Mouse (Mus musculus) heart, embryonic 11.5 days (tissue): ENCODE data around the gene Rrp1. TPM values are rescaled to one million over a fixed set of nuclear protein-coding genes. Genes with fewer than 3 reads are reported as not detected.

Source experiments
- ATAC-seq: fragments of 200-750 bp; cut with Nextera tagmentation; replicated peaks from 2 replicates; pipeline ENCODE4 v1.8.0; 2017; ENCODE audit warnings: moderate library complexity; ENCODE audit not compliant: insufficient number of reproducible peaks, low FRiP score, low TSS enrichment
- H3K27ac ChIP-seq: fragments of 300-500 bp; sonication (generic); 2 replicates; pipeline ENCODE4 v1.5.1; 2014; ENCODE audit warnings: mild to moderate bottlenecking, low read depth, low read length
- H3K27me3 ChIP-seq: fragments of 300-500 bp; sonication (generic); 2 replicates; pipeline ENCODE4 v1.6.1; 2014; ENCODE audit warnings: mild to moderate bottlenecking, low read length, mixed read lengths; ENCODE audit not compliant: control insufficient read depth, insufficient read depth
- H3K36me3 ChIP-seq: fragments of 300-500 bp; sonication (generic); 2 replicates; pipeline ENCODE4 v1.6.1; 2014; ENCODE audit warnings: mild to moderate bottlenecking, low read length, moderate library complexity, mixed read lengths; ENCODE audit not compliant: control insufficient read depth, insufficient read depth
- H3K4me1 ChIP-seq: fragments of 300-500 bp; sonication (generic); 2 replicates; pipeline ENCODE4 v1.6.1; 2014; ENCODE audit warnings: low read length; ENCODE audit not compliant: control insufficient read depth, insufficient read depth
- H3K4me2 ChIP-seq: fragments of 300-500 bp; sonication (generic); 2 replicates; pipeline ENCODE4 v1.6.1; 2014; ENCODE audit warnings: mild to moderate bottlenecking, moderate library complexity
- H3K4me3 ChIP-seq: fragments of 300-500 bp; sonication (generic); 2 replicates; pipeline ENCODE4 v1.5.1; 2014; ENCODE audit warnings: low read depth, low read length
- H3K9ac ChIP-seq: fragments of 300-500 bp; sonication (generic); 2 replicates; pipeline ENCODE4 v1.6.1; 2014; ENCODE audit warnings: mild to moderate bottlenecking, low read depth, low read length, moderate library complexity
- H3K9me3 ChIP-seq: fragments of 300-500 bp; sonication (generic); replicated peaks from 2 replicates; pipeline ENCODE4 v1.6.1; 2016; ENCODE audit warnings: low read length; ENCODE audit not compliant: control insufficient read depth
- WGBS: fragments of 180-500 bp; shearing (Covaris S2); extraction: QIAGEN DNeasy Blood & Tissue Kit; methylation state at CpG from one replicate; pipeline ENCODE4 v1.1.7; 2014; ENCODE audit not compliant: insufficient replicate concordance; 5-methylcytosine and 5-hydroxymethylcytosine counted together
- polyA plus RNA-seq: library from polyadenylated mRNA; unstranded; fragments of >200 nt; fragmentation: Nextera tagmentation; extraction: Ambion mirVana; gene quantifications from 2 replicates; pipeline ENCODE4 v1.2.1, GENCODE M21; 2014

Rrp1 gene
- polyA plus RNA-seq, 1 experiment from 2014 or later: 176 TPM

- 54% methylated on average over 5 of the region's 5 CpGs for WGBS
- Histone ChIP-seq H3K9me3 (no peaks in the 10 kb centered on the region), H3K9ac (no peak overlapping the region), H3K4me1 (no peaks in the 10 kb centered on the region), H3K4me2 (no peak overlapping the region), H3K36me3 (no peaks in the 10 kb centered on the region), H3K27me3 (peaks cover 14% of the 10 kb centered on the region), H3K4me3 (no peak overlapping the region), H3K27ac (no peak overlapping the region)
- no peak for ATAC-seq
Observed at GRCm38 (mm10) chr10:78385520-78385919, 27.3 kb downstream of the Rrp1 start.

- H3K4me3 ChIP-seq: no peak overlapping the region
- no peaks in the 10 kb centered on the region for H3K9me3 ChIP-seq
- H3K27ac ChIP-seq: no peak overlapping the region
- no peak for ATAC-seq
- no peaks in the 10 kb centered on the region for H3K36me3 ChIP-seq
- H3K27me3 ChIP-seq: no peaks in the 10 kb centered on the region
- 73% methylated on average over 3 of the region's 3 CpGs for WGBS
- no peak overlapping the region for H3K4me2 ChIP-seq
- no peak overlapping the region for H3K9ac ChIP-seq
- no peaks in the 10 kb centered on the region for H3K4me1 ChIP-seq
Observed at GRCm38 (mm10) chr10:78383567-78383966, 29.3 kb downstream of the Rrp1 start.

- H3K27ac ChIP-seq: no peak overlapping the region
- ATAC-seq: no peak
- WGBS: 90% methylated on average over 7 of the region's 7 CpGs
- H3K4me1 ChIP-seq: no peaks in the 10 kb centered on the region
- H3K36me3 ChIP-seq: no peaks in the 10 kb centered on the region
- H3K4me3 ChIP-seq: no peak overlapping the region
- H3K4me2 ChIP-seq: no peak overlapping the region
- no peaks in the 10 kb centered on the region for H3K9me3 ChIP-seq
- H3K9ac ChIP-seq: no peak overlapping the region
- H3K27me3 ChIP-seq: peaks cover 4% of the 10 kb centered on the region; the same call in 1 of the 2 replicates
Observed at GRCm38 (mm10) chr10:78378516-78378915, 34.3 kb downstream of the Rrp1 start.

- 67% methylated on average over 27 of the region's 27 CpGs for WGBS
- no peak for ATAC-seq
- H3K36me3 ChIP-seq: no peaks in the 10 kb centered on the region
- no peaks in the 10 kb centered on the region for H3K4me1 ChIP-seq
- H3K4me3 ChIP-seq: no peak overlapping the region
- H3K9me3 ChIP-seq: no peaks in the 10 kb centered on the region
- H3K9ac ChIP-seq: no peak overlapping the region
- no peak overlapping the region for H3K27ac ChIP-seq
- peak overlapping the region; percentile 31; the same call in 1 of the 2 replicates for H3K4me2 ChIP-seq
- peaks cover 4% of the 10 kb centered on the region for H3K27me3 ChIP-seq
Observed at GRCm38 (mm10) chr10:78372681-78373668, 39.9 kb downstream of the Rrp1 start.

GRCm38 (mm10) chr10:78371746-78372145 is 41.1 kb downstream of the Rrp1 start:
- no peak overlapping the region for H3K27ac ChIP-seq
- no peaks in the 10 kb centered on the region for H3K9me3 ChIP-seq
- H3K4me3 ChIP-seq: no peak overlapping the region
- H3K9ac ChIP-seq: no peak overlapping the region
- no peak for ATAC-seq
- no peak overlapping the region for H3K4me2 ChIP-seq
- no peaks in the 10 kb centered on the region for H3K36me3 ChIP-seq
- H3K27me3 ChIP-seq: peaks cover 4% of the 10 kb centered on the region
- peaks cover 7% of the 10 kb centered on the region for H3K4me1 ChIP-seq
- 79% methylated on average over 6 of the region's 6 CpGs for WGBS

- 27% methylated on average over 4 of the region's 4 CpGs for WGBS
Observed at GRCm38 (mm10) chr10:78367586-78367985, 45.3 kb downstream of the Rrp1 start.

GRCm38 (mm10) chr10:78366851-78367312 is 46.0 kb downstream of the Rrp1 start:
- 21% methylated on average over 9 of the region's 9 CpGs for WGBS
- Histone ChIP-seq H3K4me2 (peak overlapping the region; percentile 51), H3K27me3 (no peaks in the 10 kb centered on the region; the same call in 1 of the 2 replicates), H3K4me1 (peaks cover 15% of the 10 kb centered on the region), H3K36me3 (no peaks in the 10 kb centered on the region), H3K27ac (peak overlapping the region; percentile 50), H3K4me3 (no peak overlapping the region), H3K9me3 (no peaks in the 10 kb centered on the region), H3K9ac (0 out of 2 replicates have a peak overlapping the region, but pooled peaks have one; percentile 22)
- ATAC-seq: 0 out of 2 replicates have a peak, but pooled peaks have one; percentile 50

More at GRCm38 (mm10) chr10:78367586-78367985, 45.3 kb downstream of the Rrp1 start:
- Histone ChIP-seq H3K4me2 (no peak overlapping the region), H3K36me3 (no peaks in the 10 kb centered on the region), H3K27me3 (no peaks in the 10 kb centered on the region; the same call in 1 of the 2 replicates), H3K9ac (no peak overlapping the region), H3K27ac (no peak overlapping the region), H3K4me3 (no peak overlapping the region), H3K4me1 (peaks cover 15% of the 10 kb centered on the region), H3K9me3 (no peaks in the 10 kb centered on the region)
- no peak for ATAC-seq

- H3K4me3 ChIP-seq: no peak overlapping the region
- H3K36me3 ChIP-seq: no peaks in the 10 kb centered on the region
- 35% methylated on average over 5 of the region's 5 CpGs for WGBS
- H3K4me2 ChIP-seq: peak overlapping the region; percentile 51
- H3K27me3 ChIP-seq: no peaks in the 10 kb centered on the region; the same call in 1 of the 2 replicates
- no peaks in the 10 kb centered on the region for H3K9me3 ChIP-seq
- H3K4me1 ChIP-seq: peaks cover 15% of the 10 kb centered on the region
- peak overlapping the region; percentile 50 for H3K27ac ChIP-seq
- ATAC-seq: no peak
- H3K9ac ChIP-seq: 0 out of 2 replicates have a peak overlapping the region, but pooled peaks have one; percentile 22
Observed at GRCm38 (mm10) chr10:78366195-78366834, 46.5 kb downstream of the Rrp1 start.
